Mouse (Mus musculus) kidney, embryonic 14.5 days (tissue): ENCODE data around the gene Slain1. TPM values are rescaled to one million over a fixed set of nuclear protein-coding genes. Genes with fewer than 3 reads are reported as not detected.

ENCODE experiments used
- ATAC-seq: fragments of 200-750 bp; cut with Nextera tagmentation; 2 replicates; pipeline ENCODE4 v1.8.0; 2017; ENCODE audit warnings: moderate number of reproducible peaks, mild to moderate bottlenecking, moderate TSS enrichment, moderate library complexity; ENCODE audit not compliant: low FRiP score, low TSS enrichment
- H3K27ac ChIP-seq: fragments of 300-500 bp; sonication (generic); 2 replicates; pipeline ENCODE4 v1.5.1; 2014; ENCODE audit warnings: low read depth, mild to moderate bottlenecking, low read length, moderate library complexity, mixed read lengths
- H3K27me3 ChIP-seq: fragments of 300-500 bp; sonication (generic); 2 replicates; pipeline ENCODE4 v1.6.1; 2014; ENCODE audit warnings: mild to moderate bottlenecking, low read length; ENCODE audit not compliant: control insufficient read depth, insufficient read depth
- H3K36me3 ChIP-seq: fragments of 300-500 bp; sonication (generic); 2 replicates; pipeline ENCODE4 v1.6.1; 2014; ENCODE audit warnings: low read length, mixed read lengths; ENCODE audit not compliant: control insufficient read depth, insufficient read depth
- H3K4me1 ChIP-seq: fragments of 300-500 bp; sonication (generic); 2 replicates; pipeline ENCODE4 v1.6.1; 2014; ENCODE audit warnings: low read length, mixed read lengths; ENCODE audit not compliant: control insufficient read depth, insufficient read depth
- H3K4me2 ChIP-seq: fragments of 300-500 bp; sonication (generic); replicated peaks from 2 replicates; pipeline ENCODE4 v1.6.1; 2014; ENCODE audit warnings: low read depth, mild to moderate bottlenecking, low read length
- H3K4me3 ChIP-seq: fragments of 300-500 bp; sonication (generic); 2 replicates; pipeline ENCODE4 v1.5.1; 2014; ENCODE audit warnings: mild to moderate bottlenecking, low read length
- H3K9ac ChIP-seq: fragments of 300-500 bp; sonication (generic); 2 replicates; pipeline ENCODE4 v1.6.1; 2014; ENCODE audit warnings: low read depth, mild to moderate bottlenecking, low read length, moderate library complexity
- H3K9me3 ChIP-seq: fragments of 300-500 bp; sonication (generic); 2 replicates; pipeline ENCODE4 v1.6.1; 2016; ENCODE audit warnings: low read length; ENCODE audit not compliant: control insufficient read depth
- WGBS: fragments of 180-500 bp; shearing (Covaris S2); extraction: QIAGEN DNeasy Blood & Tissue Kit; methylation state at CpG from one replicate; pipeline ENCODE4 v1.1.7; 2014; 5-methylcytosine and 5-hydroxymethylcytosine counted together
- polyA plus RNA-seq: library from polyadenylated mRNA; unstranded; fragments of >200 nt; fragmentation: Nextera tagmentation; extraction: Ambion mirVana; gene quantifications from 2 replicates; pipeline ENCODE4 v1.2.1, GENCODE M21; 2014

Slain1 gene
- polyA plus RNA-seq, 1 experiment from 2014 or later: 5.8 TPM

GRCm38 (mm10) chr14:103643933-103644332, 6.1 kb upstream of the Slain1 start:
- Histone ChIP-seq H3K36me3 (no peaks in the 10 kb centered on the region), H3K9ac (no peak overlapping the region), H3K4me2 (no peak overlapping the region), H3K4me1 (no peaks in the 10 kb centered on the region), H3K27ac (no peak overlapping the region), H3K9me3 (no peaks in the 10 kb centered on the region), H3K27me3 (peaks cover 6% of the 10 kb centered on the region; the same call in 1 of the 2 replicates), H3K4me3 (no peak overlapping the region)
- WGBS: 58% methylated on average over 3 of the region's 3 CpGs
- ATAC-seq: no peak

GRCm38 (mm10) chr14:103647981-103648380, 2.0 kb upstream of the Slain1 start:
- peaks cover 28% of the 10 kb centered on the region for H3K27me3 ChIP-seq
- ATAC-seq: no peak
- H3K4me2 ChIP-seq: no peak overlapping the region
- 88% methylated on average over 2 of the region's 2 CpGs for WGBS
- no peak overlapping the region for H3K4me3 ChIP-seq
- no peaks in the 10 kb centered on the region for H3K9me3 ChIP-seq
- no peak overlapping the region for H3K9ac ChIP-seq
- H3K27ac ChIP-seq: no peak overlapping the region
- H3K36me3 ChIP-seq: no peaks in the 10 kb centered on the region
- no peaks in the 10 kb centered on the region for H3K4me1 ChIP-seq

GRCm38 (mm10) chr14:103648623-103649255, 1.3 kb upstream of the Slain1 start:
- Histone ChIP-seq H3K4me1 (no peaks in the 10 kb centered on the region), H3K4me3 (peak overlapping the region; percentile 6; the same call in 1 of the 2 replicates), H3K9ac (no peak overlapping the region), H3K27ac (no peak overlapping the region), H3K4me2 (peak overlapping the region; percentile 21; the same call in 1 of the 2 replicates), H3K9me3 (no peaks in the 10 kb centered on the region), H3K27me3 (peaks cover 28% of the 10 kb centered on the region), H3K36me3 (no peaks in the 10 kb centered on the region)
- ATAC-seq: no peak
- 40% methylated on average over 12 of the region's 12 CpGs for WGBS

GRCm38 (mm10) chr14:103649302-103649701, 726 bp upstream of the Slain1 start:
- Histone ChIP-seq H3K27ac (no peak overlapping the region), H3K4me1 (no peaks in the 10 kb centered on the region), H3K27me3 (peaks cover 28% of the 10 kb centered on the region), H3K9ac (no peak overlapping the region), H3K9me3 (no peaks in the 10 kb centered on the region), H3K36me3 (no peaks in the 10 kb centered on the region), H3K4me2 (peak overlapping the region; percentile 86; the same call in 1 of the 2 replicates), H3K4me3 (peak overlapping the region; percentile 60; the same call in 1 of the 2 replicates)
- no peak for ATAC-seq
- 54% methylated on average over 4 of the region's 4 CpGs for WGBS

- H3K9me3 ChIP-seq: no peaks in the 10 kb centered on the region
- H3K4me3 ChIP-seq: peak overlapping the region; percentile 60
- H3K9ac ChIP-seq: peak overlapping the region; percentile 64
- peak overlapping the region; percentile 31; the same call in 1 of the 2 replicates for H3K27ac ChIP-seq
- H3K27me3 ChIP-seq: peaks cover 28% of the 10 kb centered on the region
- H3K36me3 ChIP-seq: no peaks in the 10 kb centered on the region
- no peaks in the 10 kb centered on the region for H3K4me1 ChIP-seq
- peak overlapping the region; percentile 86 for H3K4me2 ChIP-seq
- 0% methylated on average over 39 of the region's 67 CpGs for WGBS
- peak; percentile 75 for ATAC-seq
These were observed 529 bp downstream of the Slain1 start for GRCm38 (mm10) chr14:103650413-103651101.

- peaks cover 28% of the 10 kb centered on the region for H3K27me3 ChIP-seq
- peak overlapping the region; percentile 86 for H3K4me2 ChIP-seq
- no peaks in the 10 kb centered on the region for H3K4me1 ChIP-seq
- WGBS: 5% methylated on average over 11 of the region's 11 CpGs
- H3K9me3 ChIP-seq: no peaks in the 10 kb centered on the region
- H3K36me3 ChIP-seq: no peaks in the 10 kb centered on the region
- no peak overlapping the region for H3K27ac ChIP-seq
- no peak for ATAC-seq
- H3K9ac ChIP-seq: peak overlapping the region; percentile 64; the same call in 1 of the 2 replicates
- peak overlapping the region; percentile 60 for H3K4me3 ChIP-seq
These were observed 1.1 kb downstream of the Slain1 start for GRCm38 (mm10) chr14:103651106-103651505.

- peak overlapping the region; percentile 60 for H3K4me3 ChIP-seq
- 47% methylated on average over 2 of the region's 2 CpGs for WGBS
- H3K27ac ChIP-seq: no peak overlapping the region
These were observed 1.5 kb downstream of the Slain1 start for GRCm38 (mm10) chr14:103651562-103651961.

GRCm38 (mm10) chr14:103652524-103652923, 2.5 kb downstream of the Slain1 start:
- Histone ChIP-seq H3K27me3 (peaks cover 28% of the 10 kb centered on the region), H3K4me3 (no peak overlapping the region), H3K9ac (no peak overlapping the region), H3K27ac (no peak overlapping the region), H3K4me2 (no peak overlapping the region), H3K4me1 (no peaks in the 10 kb centered on the region), H3K9me3 (no peaks in the 10 kb centered on the region), H3K36me3 (no peaks in the 10 kb centered on the region)
- 89% methylated on average over 5 of the region's 5 CpGs for WGBS
- ATAC-seq: no peak

More at GRCm38 (mm10) chr14:103651562-103651961, 1.5 kb downstream of the Slain1 start:
- Histone ChIP-seq H3K4me2 (peak overlapping the region; percentile 86), H3K36me3 (no peaks in the 10 kb centered on the region), H3K9ac (no peak overlapping the region), H3K27me3 (peaks cover 28% of the 10 kb centered on the region), H3K9me3 (no peaks in the 10 kb centered on the region), H3K4me1 (no peaks in the 10 kb centered on the region)
- ATAC-seq: no peak

GRCm38 (mm10) chr14:103653800-103654199, 3.8 kb downstream of the Slain1 start:
- Histone ChIP-seq H3K4me3 (no peak overlapping the region), H3K27me3 (peaks cover 23% of the 10 kb centered on the region), H3K27ac (no peak overlapping the region), H3K9me3 (no peaks in the 10 kb centered on the region), H3K36me3 (no peaks in the 10 kb centered on the region), H3K9ac (no peak overlapping the region), H3K4me2 (no peak overlapping the region), H3K4me1 (no peaks in the 10 kb centered on the region)
- 67% methylated on average over 5 of the region's 5 CpGs for WGBS
- ATAC-seq: no peak
